Mouse (Mus musculus) B cell, adult 2 months (primary cell): ENCODE data around the gene Gm15085.
"Not testable (repeated sequence)": the region's sequence is repeated elsewhere in the genome, so short reads cannot be mapped to it uniquely, and the experiment has no call there.

Source experiments
- DNase-seq, 2 experiments: peaks; one replicate each; pipeline ENCODE4 v3.0.0; 2022

Gene Gm15085

DNA sequence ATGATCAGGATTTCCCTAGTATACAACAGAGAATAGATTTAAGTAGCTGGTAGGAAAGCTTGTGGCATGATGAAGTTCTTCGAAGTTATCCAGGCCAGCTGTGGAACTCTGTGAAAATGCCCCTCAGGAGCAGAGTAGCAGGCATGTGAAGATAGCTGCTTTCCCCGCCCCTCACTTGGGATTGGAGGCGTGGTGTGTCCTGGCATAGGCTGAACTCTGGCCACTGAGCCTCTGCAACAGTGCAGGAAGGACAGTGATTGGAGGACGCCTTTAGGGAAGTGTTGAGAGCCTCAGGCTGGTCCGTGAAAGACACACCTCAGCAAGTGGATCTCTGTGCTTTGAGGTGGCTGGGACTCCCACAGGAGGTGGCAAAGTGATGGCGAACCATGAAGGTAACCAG, at the start of gene Gm15085:
Gm15085 (plus strand) TSS at position 301 of the 400 bp plus-strand sequence.
- DNase-seq: not testable (repeated sequence)
